Mouse (Mus musculus) embryo, embryonic 11 days (tissue): ENCODE results near the gene Srrd.

ENCODE experiments used
- DNase-seq: peaks from one replicate; pipeline ENCODE4 v3.0.0-alpha.2; 2015

Srrd gene

GRCm38 (mm10) chr5:112316468-112316867 is 26.4 kb downstream of the Srrd start:
- no peak for DNase-seq

GRCm38 (mm10) chr5:112313222-112313885 is 29.5 kb downstream of the Srrd start:
- no peak for DNase-seq

DNA sequence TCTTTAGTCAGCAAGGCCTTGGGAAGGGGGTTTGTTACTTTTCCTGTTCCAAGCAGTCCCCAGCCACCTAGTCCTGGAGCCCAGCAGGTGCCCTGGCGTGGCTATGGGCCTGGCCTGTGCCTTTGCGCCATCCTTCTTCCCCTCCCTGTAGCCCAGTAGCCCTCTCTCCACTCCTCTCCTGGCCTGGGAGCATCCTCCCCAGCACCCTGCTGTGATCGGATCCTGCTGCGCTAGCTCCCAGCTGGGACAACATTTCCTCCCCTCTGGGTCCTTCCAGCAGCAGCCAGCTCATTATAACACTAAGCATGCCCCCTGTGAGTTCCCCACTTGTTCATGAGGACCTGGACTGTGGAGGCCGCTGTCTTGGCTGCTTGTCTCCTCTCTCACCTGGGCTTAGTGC is 37.0 kb downstream of the Srrd start:
- no peak for DNase-seq

DNA sequence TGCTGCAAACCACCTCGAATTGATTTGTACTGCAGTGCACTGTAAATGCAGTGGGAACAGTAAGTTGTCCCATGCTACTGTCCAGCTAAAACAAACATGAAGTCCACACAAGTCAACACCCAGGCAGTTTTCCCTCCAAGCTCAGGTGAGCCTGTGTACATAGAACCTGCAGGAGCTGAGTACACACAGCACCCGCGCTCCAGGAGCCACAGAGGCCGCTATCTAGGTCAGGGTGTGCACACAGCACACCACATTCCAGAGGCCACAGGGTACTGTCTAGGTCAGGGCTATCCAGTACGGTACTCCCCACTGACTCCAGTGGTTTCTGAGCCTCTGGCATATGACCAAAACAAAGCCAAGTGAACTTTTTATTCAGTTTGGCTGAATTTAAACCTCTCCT is 40.5 kb downstream of the Srrd start:
- DNase-seq: no peak

- DNase-seq: no peak
Measured at GRCm38 (mm10) chr5:112301694-112302093, 41.1 kb downstream of the Srrd start.

DNA sequence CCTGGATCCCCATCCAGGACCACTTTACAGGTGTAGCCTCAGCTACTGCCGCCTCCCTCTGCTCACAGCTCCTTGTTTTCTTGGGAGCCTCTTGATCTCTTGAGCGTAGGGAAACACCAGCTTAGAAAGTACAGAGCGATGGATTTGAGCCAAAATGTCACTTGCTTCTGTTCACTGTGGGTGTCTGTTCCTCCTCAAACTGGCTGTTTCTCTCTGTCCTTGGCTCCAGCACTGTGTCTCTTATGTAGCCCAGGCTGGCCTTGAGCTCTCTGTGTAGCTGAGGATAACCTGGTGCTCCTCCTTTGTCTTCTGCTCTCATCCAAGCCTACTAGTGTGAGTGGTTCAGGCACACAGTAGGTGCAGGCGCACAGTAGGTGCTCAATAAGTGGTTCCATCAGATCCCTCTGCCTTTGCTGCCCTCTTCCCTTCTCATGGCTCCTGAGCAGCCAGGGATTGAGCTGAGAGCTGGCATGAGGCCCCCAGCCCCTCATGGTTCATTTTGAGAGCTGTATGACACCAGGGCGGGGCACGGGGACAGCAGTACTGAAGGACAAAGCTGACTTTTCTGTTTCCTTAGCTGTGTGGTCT is 42.0 kb downstream of the Srrd start:
- DNase-seq: no peak

DNA sequence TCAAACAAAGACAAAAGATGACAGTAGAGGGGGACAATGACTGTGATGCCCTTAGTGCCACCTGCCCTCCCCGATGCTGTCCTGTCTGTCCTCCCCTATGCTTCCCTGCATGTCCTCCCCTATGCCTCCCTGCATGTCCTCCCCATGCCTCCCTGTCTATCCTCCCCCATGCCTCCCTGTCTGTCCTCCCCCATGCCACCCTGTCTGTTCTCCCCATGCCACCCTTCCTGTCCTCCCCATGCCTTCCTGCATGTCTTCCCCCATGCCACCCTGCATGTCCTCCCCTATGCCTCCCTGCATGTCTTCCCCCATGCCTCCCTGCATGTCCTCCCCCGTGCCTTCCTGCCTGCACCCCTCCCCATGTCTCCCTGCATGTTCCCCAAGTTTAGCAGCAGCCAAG is 42.7 kb downstream of the Srrd start:
- DNase-seq: no peak

DNA sequence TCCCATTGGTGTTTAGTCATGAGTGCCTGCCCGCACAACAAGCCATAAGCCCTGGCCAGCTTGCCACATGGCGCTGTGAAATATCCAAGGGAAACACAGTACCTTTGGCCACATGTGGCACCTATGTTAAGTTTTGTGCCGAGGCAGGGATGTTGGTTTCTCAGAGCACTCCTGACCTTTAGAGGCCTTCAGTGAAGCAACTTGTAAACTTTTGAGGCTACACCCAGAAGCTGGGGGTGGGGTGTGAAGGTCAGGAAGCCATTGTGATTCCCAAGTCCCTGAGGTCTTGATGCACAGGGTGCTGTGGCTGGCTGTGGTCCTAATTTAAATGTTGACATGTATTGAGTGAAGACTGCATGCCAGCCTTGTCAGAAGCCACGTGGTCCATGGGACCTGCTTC is 43.4 kb downstream of the Srrd start:
- DNase-seq: no peak

- no peak for DNase-seq
Measured at GRCm38 (mm10) chr5:112298226-112298988, 44.4 kb downstream of the Srrd start.

DNA sequence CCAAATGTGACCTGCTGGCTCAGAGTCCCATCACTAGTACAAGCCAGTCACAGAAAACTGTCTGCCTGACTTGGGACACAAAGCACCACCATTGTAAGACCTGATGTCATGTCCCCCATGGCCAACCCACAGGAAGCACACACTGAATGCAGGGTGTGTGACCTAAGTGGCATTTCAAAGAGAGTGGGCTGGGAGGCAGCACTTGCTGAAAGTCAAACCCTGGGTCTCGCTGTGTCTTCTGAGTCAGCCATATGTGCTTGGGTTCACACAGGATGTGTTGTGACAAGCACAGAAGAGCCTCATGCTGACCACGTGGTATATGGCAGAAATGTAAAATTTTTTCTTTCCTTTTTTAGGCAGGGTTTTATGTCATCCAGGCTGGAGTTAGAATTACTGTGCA is 45.6 kb downstream of the Srrd start:
- DNase-seq: no peak

GRCm38 (mm10) chr5:112296404-112297181 is 46.2 kb downstream of the Srrd start:
- no peak for DNase-seq

DNA sequence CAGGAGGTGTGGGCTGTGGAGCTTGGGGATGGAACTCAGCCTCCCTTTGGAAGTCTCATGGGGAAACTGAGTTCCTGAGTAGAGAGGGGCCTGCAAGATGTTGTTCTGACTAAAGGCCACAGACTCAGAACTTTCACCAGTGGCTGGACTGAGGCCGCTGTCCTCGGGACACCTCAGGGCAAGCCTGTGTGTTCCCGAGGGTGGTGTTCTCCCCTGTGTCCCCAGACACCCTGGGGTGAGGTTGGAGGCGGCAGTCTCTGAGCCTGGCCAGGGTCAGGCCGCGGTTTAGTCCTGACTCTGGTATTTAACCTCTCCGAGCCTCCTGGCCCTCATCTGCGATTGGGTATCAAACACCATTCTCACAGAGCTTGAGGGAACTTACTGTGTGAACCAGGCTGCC is 47.3 kb downstream of the Srrd start:
- DNase-seq: no peak

- no peak for DNase-seq
Measured at GRCm38 (mm10) chr5:112295162-112295561, 47.7 kb downstream of the Srrd start.

DNA sequence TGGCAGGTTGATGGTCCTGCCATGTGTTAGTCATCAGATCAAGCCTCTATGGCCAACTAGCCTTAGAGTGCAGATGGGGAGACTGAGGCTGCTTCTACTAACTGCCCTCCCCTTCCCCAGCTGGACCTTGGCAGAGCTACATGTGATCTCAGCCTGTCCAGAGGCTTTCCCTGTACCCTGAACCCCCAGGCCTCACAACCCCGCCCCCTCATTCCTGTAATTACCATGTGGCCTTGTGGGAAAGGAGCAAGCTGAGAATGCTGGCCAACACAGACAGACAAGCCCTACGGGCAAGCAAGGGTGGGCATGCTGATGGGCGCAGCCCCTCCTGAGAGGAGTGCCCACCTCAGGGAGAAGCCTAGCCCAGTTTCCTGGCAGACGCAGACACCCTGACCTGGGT is 48.1 kb downstream of the Srrd start:
- no peak for DNase-seq

DNA sequence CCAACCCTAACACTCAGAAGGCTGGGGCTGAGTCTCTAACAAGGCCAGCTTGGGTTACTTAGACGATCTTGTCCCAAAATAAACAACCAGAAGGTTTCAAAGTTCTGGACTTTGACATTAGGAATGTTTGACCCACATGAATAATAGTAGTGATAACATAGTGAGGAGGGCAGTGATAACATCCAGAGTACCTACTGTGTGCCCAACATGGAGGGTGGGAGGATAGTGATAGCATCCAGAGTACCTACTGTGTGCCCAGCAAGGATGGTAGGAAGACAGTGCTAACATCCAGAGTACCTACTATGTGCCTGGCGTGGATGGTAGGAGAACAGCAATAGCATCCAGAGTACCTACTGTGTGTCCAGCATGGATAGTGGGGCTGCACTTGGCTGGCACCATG is 49.0 kb downstream of the Srrd start:
- no peak for DNase-seq

- DNase-seq: no peak
Measured at GRCm38 (mm10) chr5:112292343-112292980, 50.4 kb downstream of the Srrd start.

DNA sequence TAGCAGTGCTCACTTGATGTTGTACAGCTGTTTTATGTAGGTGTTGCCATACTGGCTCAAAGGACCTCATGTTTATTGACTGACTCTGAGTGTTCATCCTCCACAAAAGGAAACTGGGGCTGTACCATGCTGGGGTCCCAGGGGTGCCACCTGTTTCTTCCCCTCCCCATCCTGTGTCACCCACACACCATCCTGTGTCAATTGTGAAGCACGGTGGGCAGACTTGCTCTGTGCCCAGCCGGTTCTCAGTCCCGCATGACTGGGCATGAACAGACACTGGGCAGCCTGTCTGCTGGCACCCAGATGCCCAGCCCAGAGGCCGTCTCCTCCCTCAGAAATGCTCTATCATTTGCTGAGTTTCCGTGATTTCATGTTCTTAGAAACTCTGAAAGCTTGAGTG is 51.0 kb downstream of the Srrd start:
- no peak for DNase-seq

GRCm38 (mm10) chr5:112290536-112290880 is 52.3 kb downstream of the Srrd start:
- DNase-seq: no peak

DNA sequence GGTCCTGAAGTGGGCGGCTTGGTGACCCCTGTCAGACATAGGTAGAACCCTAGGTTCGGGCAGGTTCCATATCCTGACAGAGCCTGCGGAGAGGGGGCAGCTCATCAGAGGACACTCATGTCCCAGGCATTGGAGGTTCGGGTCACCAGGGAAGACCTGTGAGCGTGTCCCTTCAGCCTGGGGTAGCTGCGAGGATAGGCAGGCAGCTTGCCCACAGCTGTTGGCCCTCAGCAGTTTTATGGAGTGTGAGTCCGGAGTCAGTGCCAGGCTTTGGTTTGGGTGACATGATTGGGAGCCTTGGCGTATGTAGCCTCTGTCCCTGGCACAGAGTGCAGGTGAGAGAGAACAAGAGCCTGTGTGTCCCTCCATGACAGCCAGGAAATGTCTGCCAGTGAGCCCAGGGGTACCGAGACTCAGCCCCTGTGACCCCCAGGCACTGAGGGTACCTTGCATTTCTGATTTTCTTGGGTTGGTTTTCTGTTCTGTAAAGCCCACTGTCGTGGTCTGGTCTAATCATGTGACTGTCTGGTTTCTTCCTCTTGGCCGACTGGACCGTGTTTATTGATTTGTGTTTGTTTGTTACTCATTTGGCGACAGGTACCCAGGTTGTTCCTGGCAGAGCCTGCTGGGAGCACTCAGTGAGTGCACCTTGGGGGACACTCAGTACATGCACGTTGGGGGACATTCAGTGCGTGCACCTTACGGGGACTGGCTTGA is 52.9 kb downstream of the Srrd start:
- no peak for DNase-seq

DNA sequence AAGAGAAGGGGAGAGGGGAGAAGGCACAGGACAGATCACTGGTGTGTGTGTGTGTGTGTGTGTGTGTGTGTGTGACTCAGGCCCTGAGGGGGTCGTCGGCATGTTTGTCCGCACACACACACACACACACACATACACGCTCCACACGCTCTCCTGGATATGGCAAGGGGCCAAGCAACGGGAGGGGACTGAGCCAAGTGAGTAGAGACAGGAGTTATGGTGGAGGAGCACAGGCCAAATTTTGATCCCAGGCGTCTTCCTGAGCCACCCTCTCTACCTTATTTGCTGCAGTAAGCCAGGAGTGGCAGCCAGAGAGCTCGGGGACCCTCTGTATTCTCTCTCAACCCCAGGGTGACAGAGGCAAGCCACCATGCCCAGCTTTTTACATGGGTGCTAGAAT is 53.6 kb downstream of the Srrd start:
- no peak for DNase-seq

GRCm38 (mm10) chr5:112288193-112289141 is 54.4 kb downstream of the Srrd start:
- no peak for DNase-seq
